Mouse (Mus musculus) cortical plate, adult 2 months (tissue): ENCODE data around the gene Gm20441. TPM values are rescaled to one million over a fixed set of nuclear protein-coding genes. Genes with fewer than 3 reads are reported as not detected.
A peak's percentile ranks its signal among the peaks of the same experiment; 100 is the strongest.
"Not testable (repeated sequence)": the region's sequence is repeated elsewhere in the genome, so short reads cannot be mapped to it uniquely, and the experiment has no call there.

Experiments used
- H3K27ac ChIP-seq: fragments of 200-500 bp; 2 replicates; pipeline ENCODE4 v1.5.1; 2012; ENCODE audit warnings: low read length, control low read depth, inconsistent platforms; ENCODE audit not compliant: insufficient read depth
- H3K4me1 ChIP-seq: fragments of 200-500 bp; 2 replicates; pipeline ENCODE4 v1.6.1; 2011; ENCODE audit warnings: low read length; ENCODE audit not compliant: control insufficient read depth, insufficient read depth
- H3K4me3 ChIP-seq: fragments of 200-500 bp; 2 replicates; pipeline ENCODE4 v1.5.1; 2011; ENCODE audit warnings: mild to moderate bottlenecking, low read length, control low read depth; ENCODE audit not compliant: insufficient read depth
- CTCF ChIP-seq: fragments of 200-500 bp; IDR thresholded peaks from 2 replicates; pipeline ENCODE4 v1.5.1; 2011; ENCODE audit warnings: mild to moderate bottlenecking, control low read depth, low read length; ENCODE audit not compliant: insufficient read depth; ENCODE audit errors: extremely low read depth
- POLR2A ChIP-seq: fragments of 200-500 bp; IDR thresholded peaks from 2 replicates; pipeline ENCODE4 v1.6.1; 2011; ENCODE audit warnings: mild to moderate bottlenecking, low read length, control low read depth; ENCODE audit not compliant: insufficient read depth; ENCODE audit errors: extremely low read depth
- polyA plus RNA-seq: library from polyadenylated mRNA; depleted of rRNA; stranded (reverse); fragments of >200 nt; gene quantifications from 2 replicates; pipeline ENCODE4 v1.2.3, GENCODE M21; 2012

Gm20441 gene
- polyA plus RNA-seq, 1 experiment = not detected

DNA sequence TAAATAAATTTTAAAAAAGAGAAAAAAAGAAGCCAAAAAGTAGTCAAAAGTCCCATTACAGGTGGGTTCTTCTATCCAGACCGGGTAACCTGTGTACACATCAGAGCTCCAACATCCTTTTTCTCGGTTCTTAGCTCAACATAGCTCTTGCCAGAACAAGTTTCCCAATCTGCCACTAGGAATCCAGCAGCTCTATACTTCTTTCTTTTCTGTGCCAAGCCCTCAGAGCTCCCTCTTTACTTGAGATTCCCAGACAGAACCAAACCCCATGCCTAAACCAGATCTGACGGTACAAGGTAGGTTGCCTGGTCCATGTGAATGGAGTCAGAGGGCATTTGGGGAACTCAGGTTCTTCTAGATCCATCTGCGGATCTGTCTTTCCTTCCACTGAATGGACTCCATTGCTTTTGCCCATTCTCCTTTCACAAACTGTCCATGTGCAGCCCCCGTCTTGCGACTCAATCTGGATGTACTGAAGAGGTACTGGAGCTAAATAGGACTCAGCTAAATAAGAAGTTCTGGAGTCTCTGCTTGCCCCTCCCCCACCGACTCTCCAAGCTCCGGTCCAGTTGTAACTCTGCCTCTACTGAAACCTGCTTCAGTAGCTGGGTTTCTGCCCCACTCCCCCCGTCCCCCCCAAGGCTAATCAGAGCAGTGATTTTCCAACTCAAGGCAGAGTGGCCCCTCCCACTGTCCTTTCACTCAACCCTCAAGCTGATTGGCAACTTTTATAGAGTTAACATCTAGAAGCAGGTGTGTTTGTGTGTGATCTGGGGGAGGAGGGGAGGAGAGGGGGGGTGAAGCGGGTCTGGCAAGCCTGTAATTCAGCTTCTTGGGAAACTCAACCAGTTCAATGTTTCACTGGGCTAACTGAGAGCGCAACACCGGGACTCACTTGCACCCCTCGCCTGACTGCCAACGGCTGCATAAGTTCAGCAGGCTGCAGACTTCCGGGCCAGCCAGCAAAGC, 1.3 kb downstream of the Gm20441 start:
- no peak for TF ChIP-seq CTCF
- no peak for TF ChIP-seq POLR2A
- Histone ChIP-seq H3K4me1 (no peaks in the 10 kb centered on the region), H3K4me3 (no peak overlapping the region), H3K27ac (no peak overlapping the region)

- no peaks in the 10 kb centered on the region for H3K4me1 ChIP-seq
- H3K27ac ChIP-seq = no peak overlapping the region
- H3K4me3 ChIP-seq = no peak overlapping the region
- TF ChIP-seq CTCF (no peak), POLR2A (no peak)
Observed at GRCm38 (mm10) chr10:75777885-75778284, 2.9 kb downstream of the Gm20441 start.

DNA sequence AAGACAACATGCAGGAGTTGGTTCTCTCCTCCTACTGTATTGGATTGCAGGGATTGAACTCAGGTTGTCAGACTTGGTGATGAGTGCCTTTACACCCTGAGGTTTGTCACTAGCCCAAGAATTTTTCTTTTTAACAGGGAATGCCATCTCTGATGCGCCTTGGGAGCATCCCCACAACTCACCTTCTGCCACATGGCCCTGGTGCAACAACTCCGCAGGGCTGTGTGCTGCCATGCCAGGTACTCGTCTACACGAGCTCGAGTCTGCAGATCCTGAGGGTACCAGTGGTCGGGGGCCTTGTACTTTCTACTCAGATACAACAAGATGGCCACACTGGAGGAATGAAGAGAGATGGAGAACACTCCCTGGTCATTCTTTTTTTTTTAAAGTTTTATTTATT, 4.2 kb downstream of the Gm20441 start:
- H3K4me3 ChIP-seq = no peak overlapping the region

DNA sequence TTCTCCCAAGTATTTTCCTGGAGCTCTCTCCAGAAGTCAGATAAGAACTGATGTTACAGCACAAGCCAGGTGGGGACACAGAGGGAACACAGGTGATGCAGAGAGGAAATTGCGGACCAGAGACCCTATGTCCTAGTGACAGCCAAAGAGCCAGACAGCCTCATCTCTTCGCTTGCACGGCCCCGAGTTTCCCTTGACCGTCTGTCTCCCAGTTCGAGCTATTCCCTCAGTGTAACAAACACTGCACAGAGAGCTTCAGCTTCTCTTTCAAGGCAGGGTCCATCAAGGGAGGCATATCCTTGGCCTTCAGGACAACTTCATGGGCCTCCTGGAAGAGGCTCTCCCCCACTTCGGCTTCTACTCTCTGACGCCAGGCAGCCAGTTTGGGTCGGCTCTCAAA, 6.2 kb downstream of the Gm20441 start:
- TF ChIP-seq CTCF (no peak), POLR2A (no peak)

More for the DNA sequence above, 4.2 kb downstream of the Gm20441 start:
- H3K4me1 ChIP-seq = no peaks in the 10 kb centered on the region
- H3K27ac ChIP-seq = no peak overlapping the region
- TF ChIP-seq CTCF (no peak), POLR2A (no peak)

GRCm38 (mm10) chr10:75774102-75774501, 6.7 kb downstream of the Gm20441 start:
- Histone ChIP-seq H3K27ac (no peak overlapping the region), H3K4me1 (no peaks in the 10 kb centered on the region), H3K4me3 (no peak overlapping the region)
- no peak for TF ChIP-seq CTCF
- TF ChIP-seq POLR2A = no peak

More for the DNA sequence above, 6.2 kb downstream of the Gm20441 start:
- Histone ChIP-seq H3K4me1 (no peaks in the 10 kb centered on the region), H3K4me3 (no peak overlapping the region), H3K27ac (no peak overlapping the region)

GRCm38 (mm10) chr10:75772795-75773664, 7.7 kb downstream of the Gm20441 start, which contains the start of gene Ddt:
Gene Ddt (minus strand): TSS chr10:75773414.
- H3K27ac ChIP-seq = no peak within 1 kb of the TSS
- TF ChIP-seq POLR2A (peak; percentile 84; the same call in 1 of the 2 replicates), CTCF (peak; percentile 24; the same call in 1 of the 2 replicates)
- H3K4me1 ChIP-seq = no peaks in the 10 kb centered on the region
- peak within 1 kb of the TSS; percentile 79 for H3K4me3 ChIP-seq

DNA sequence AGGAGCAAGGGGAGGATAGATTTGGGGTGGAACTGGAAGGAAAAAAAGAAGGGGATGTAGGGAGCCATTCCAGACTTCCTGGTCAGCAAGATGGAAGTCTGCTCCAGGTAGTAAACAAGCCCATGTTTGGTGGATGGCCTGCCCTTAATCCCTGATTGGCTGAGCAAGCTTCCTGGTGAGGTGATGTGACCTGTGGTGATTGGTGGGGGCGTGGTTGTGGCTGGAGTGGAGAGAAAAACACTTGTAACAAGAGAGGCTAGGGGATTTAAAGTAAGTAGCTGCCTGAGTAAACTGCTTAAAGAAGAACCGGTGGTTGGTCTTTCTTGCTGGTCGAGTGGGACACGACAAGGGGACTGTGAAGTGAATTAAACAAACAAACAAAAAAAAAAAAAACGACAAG, 13.0 kb downstream of the Gm20441 start:
- H3K27ac ChIP-seq, H3K4me1 ChIP-seq, H3K4me3 ChIP-seq: not testable (repeated sequence)

- Histone ChIP-seq H3K4me3 (no peak overlapping the region), H3K4me1 (peaks cover 2% of the 10 kb centered on the region), H3K27ac (no peak overlapping the region)
- TF ChIP-seq POLR2A = no peak
- TF ChIP-seq CTCF = no peak
Observed at GRCm38 (mm10) chr10:75766856-75767255, 13.9 kb downstream of the Gm20441 start.
